Mouse (Mus musculus) gastrocnemius, adult 2 months (tissue): ENCODE results near the gene Trmt112. TPM values are rescaled to one million over a fixed set of nuclear protein-coding genes. Genes with fewer than 3 reads are reported as not detected.
A peak's percentile ranks its signal among the peaks of the same experiment; 100 is the strongest.

ENCODE experiments used
- DNase-seq: peaks from one replicate; pipeline ENCODE4 v3.0.0; 2022
- H3K27ac ChIP-seq: fragments of 200-600 bp; 2 replicates; pipeline ENCODE4 v1.8.1; 2022; ENCODE audit warnings: mild to moderate bottlenecking
- H3K4me3 ChIP-seq: fragments of 200-600 bp; 2 replicates; pipeline ENCODE4 v1.8.1; 2022; ENCODE audit warnings: mild to moderate bottlenecking, moderate library complexity
- CTCF ChIP-seq: fragments of 200-600 bp; IDR thresholded peaks from 2 replicates; pipeline ENCODE4 v1.8.1; 2022; ENCODE audit warnings: antibody characterized with exemption, mild to moderate bottlenecking, moderate library complexity
- intact Hi-C: fragments of 180-260 bp; cut with DNase I; formaldehyde crosslinking; loops from one replicate; pipeline ENCODE4 v1.15.1; 2025
- total RNA-seq, 2 experiments: library from RNA; stranded (reverse); gene quantifications; 2 replicates each; pipeline ENCODE4 v1.2.3; 2021

Trmt112 gene
- total RNA-seq, 2 experiments from 2014 or later: 32.7 to 41.3 TPM

DNA sequence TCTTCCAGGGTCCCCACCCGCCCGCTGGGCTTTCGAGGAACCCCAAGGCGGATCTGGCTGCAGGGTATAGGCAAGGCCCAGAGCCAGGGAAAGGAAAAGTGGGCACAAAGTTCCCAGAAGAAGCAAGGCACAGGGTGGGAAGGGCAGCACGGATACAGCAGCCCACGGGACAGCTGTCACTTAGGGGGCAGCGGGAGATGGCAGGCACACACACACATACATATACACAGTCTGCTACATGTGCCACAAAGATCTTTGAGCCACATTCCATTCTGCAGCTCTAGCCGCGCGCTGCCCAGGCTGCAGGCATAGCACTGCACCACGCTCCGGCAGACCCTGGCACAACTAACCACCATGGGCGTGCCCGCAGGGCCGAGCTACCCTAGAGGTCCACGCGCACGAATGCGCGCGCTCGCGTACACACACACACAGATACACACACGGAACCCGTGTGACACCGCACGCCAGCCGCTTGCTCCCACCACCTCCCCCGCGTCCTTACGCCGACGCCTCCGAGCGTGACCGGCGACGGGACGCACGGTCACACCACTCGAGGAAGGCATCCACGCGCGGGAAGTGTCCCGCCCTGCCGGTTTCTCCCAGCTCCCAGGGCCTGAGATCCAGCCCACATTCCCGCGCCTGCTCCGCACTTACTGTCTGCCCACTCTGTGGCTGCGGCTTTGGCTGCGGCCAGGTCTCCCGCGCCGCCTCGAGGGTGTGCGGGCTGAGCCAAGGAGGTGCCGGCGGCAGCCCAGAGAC is 24.1 kb downstream of the Trmt112 start:
- H3K4me3 ChIP-seq: peak overlapping the region; percentile 72
- no peak for TF ChIP-seq CTCF
- intact Hi-C loops: no loop called here
- H3K27ac ChIP-seq: no peak overlapping the region
- peak; percentile 52 for DNase-seq

DNA sequence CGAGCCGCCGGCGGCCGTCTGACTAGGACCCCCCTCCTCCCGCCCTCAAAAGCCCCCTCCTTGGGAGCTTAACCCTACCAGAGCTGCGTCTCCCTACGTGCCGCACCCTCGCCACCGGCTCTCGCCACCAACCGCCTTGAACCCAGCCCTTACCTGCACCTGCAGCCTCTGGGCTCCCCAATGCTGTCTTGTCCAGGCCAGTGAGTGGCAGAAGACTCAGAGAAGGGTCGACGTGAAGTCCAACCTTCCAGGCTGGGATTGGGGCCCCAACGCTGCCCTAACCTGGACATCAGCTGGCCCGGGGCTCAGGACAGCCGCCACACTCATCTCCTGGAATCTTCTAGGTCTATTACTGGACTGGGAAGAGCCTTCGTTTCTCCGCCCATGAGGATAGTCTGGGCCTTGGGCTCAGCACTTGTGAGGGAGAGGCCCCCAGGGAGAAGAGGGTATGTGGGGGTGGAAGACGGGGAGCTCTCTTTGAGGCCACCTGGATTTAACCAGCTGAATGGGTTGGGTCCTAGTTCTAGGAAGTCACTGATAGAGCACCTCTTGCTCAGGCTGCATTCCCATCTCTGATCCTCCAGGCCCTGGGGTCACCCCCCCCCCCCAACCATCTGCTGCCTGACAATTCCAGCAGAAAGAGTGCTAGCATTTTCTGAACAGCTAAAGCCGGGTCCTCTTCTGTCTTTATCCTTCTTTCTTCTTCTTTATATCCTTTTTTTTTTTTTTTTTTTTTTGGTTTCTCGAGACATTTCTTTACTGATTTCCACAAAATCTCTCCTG is 24.9 kb downstream of the Trmt112 start, which contains the start of gene Kcnk4:
Gene Kcnk4, minus strand, starts transcription at position 321 of the 783 bp plus-strand sequence.
- H3K4me3 ChIP-seq: peak within 1 kb of the TSS; percentile 72
- TF ChIP-seq CTCF: no peak
- no peak for DNase-seq
- intact Hi-C loops: no loop called here
- H3K27ac ChIP-seq: no peak within 1 kb of the TSS

DNA sequence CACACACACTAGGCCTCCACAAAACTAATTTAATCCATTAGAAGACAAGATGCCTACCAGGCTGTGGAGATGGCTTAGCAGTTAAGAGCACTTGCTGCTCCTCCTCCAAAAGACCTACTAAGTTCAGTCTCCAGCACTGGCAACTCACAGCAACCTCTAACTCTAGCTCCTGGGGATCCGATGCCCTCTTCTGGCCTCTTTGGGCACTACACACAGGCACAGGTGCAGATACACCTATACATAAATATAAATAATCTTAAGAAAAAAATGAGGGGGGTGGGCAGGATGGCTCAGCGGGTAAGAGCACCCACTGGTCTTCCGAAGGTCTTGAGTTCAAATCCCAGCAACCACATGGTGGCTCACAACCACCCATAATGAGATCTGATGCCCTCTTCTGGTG is 26.8 kb downstream of the Trmt112 start:
- Histone ChIP-seq H3K27ac (no peak overlapping the region), H3K4me3 (no peak overlapping the region)
- intact Hi-C loops: no loop called here
- DNase-seq: no peak
- peak; percentile 51 for TF ChIP-seq CTCF

DNA sequence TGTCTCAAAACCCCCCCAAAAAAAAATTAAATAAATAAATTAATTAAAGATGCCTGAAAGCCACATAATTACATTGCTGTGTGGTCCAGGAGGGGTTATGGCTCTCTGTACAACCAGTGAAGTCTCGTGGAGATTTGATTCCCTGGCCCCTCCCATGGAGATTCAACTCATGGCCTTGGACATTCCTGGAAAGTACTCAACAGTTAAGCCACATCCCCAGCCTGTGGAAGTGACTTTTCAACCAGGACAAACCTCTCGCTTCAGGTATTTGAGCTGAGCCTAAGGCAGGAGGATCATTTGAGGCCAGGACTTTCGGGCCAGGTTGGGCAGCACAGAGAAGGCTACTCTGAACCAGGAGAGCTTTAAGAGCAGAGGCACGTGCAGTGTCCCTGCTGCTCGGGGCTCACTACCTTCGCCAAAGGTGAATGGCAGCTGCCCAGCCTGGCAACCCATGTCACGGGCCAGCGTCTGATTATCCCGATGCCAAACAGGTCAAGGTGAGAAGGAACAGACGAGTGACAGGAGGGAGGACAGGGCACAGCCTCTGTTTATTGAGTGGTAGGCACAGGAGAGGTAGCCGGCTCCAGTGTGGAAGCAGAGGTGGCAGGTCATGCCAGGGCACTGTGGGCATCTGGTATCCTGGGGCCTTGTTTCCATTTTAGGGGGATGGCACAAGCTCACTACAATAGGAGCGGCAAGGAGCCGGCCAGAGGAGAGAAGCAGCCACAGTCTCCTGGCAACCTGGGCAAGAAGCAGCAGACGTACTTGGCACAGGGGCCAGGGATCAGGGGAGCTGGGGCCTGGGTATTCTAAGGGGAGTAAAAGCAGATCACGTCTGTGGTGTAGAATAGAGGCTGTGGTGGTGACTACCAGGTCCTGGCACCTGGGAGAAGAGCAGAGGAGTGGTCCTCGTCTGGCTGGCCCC is 28.3 kb downstream of the Trmt112 start:
- Histone ChIP-seq H3K4me3 (no peak overlapping the region), H3K27ac (peak overlapping the region; percentile 48)
- intact Hi-C loops: no loop called here
- DNase-seq: peak; percentile 41
- TF ChIP-seq CTCF: no peak

DNA sequence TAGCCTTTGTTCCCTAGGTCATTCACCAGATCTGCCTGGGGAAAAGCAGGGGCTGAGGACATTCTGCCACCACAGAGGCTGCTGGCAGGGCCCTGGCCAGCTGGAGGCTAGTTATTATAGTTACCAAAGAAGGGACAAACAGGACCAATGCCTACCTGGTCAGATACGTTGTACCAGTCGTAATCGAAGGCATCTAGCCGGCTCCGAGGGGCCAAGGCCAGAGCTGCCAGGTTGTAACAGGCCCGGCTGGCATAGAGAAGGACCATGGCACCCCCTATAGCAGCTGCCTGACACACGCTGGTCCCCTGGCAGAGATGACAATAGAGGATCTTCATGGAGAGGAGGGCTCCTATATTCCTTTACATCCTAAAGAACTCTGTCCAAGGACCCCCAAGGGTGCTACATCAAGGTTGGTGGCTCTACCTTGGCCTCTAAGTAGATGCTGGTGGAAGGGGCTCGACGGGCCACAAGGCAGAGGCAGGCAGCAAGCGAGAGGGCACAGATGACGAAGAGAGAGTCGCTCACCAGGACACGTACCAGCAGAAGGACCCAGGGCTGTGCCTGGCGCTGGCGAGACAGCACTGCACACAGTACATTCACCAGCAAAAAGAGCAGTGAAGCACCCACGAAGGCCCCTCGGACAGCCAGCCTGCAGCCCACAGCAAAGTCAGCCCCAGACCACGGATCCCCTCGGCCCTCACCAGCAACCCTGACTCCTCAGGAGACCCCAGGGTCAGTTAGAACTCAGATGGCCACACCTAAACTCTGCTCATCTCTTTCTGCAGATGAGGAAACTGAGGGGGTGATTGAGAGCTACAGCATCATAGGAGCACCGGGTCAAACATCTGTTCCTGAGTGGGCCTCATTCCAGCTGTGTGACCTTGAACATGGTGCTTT is 29.9 kb downstream of the Trmt112 start:
- Histone ChIP-seq H3K4me3 (no peak overlapping the region), H3K27ac (no peak overlapping the region)
- intact Hi-C loops: no loop called here
- no peak for DNase-seq
- no peak for TF ChIP-seq CTCF

DNA sequence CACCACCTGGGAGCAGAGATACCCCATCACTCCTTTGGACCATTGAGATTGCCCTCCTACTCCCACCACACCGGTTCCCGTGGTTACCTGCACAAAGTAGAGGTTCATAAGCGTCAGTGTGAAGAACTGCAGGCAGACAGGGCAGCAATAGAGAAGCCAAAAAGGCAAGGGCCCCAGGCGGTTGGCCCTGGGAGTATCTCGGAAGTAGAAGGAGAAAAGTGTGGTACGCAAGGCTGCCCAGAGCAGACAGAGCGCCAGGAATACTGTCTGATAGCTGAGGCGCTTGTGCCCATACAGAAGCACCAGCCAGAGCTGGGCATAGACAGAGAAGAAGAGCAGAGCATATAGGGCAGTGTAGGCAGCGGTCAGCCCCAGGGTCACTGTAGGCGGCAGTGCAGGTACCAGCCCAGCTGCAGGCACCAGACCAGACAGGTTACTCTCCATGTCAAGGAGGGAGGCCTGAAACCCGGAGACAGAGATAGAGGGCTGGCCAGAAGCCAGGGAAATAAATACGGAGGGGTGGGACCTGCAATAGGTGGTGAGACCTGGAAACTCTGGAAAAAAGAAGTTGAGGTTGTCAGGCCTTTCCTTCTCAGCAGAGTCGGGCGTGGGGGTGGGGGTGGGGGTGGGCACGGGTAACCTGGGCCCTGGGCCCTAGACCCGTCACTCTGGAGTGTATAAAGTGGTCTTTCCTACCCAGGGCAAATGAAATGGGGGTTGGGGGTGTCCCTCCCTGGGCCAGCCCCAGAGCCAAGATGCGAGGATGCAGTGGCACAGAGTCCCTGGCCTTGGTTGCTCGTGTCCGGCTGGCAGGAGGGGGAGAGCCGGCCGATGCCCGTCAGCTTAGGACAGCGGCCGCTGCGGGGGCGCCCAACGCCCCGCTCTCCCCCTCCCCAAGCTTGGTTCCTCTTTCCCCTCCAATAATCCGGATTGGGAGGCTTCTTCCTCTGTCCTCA is 31.2 kb downstream of the Trmt112 start:
- intact Hi-C loops: no loop called here
- DNase-seq: no peak
- no peak for TF ChIP-seq CTCF
- H3K27ac ChIP-seq: peak overlapping the region; percentile 95
- H3K4me3 ChIP-seq: peak overlapping the region; percentile 93

DNA sequence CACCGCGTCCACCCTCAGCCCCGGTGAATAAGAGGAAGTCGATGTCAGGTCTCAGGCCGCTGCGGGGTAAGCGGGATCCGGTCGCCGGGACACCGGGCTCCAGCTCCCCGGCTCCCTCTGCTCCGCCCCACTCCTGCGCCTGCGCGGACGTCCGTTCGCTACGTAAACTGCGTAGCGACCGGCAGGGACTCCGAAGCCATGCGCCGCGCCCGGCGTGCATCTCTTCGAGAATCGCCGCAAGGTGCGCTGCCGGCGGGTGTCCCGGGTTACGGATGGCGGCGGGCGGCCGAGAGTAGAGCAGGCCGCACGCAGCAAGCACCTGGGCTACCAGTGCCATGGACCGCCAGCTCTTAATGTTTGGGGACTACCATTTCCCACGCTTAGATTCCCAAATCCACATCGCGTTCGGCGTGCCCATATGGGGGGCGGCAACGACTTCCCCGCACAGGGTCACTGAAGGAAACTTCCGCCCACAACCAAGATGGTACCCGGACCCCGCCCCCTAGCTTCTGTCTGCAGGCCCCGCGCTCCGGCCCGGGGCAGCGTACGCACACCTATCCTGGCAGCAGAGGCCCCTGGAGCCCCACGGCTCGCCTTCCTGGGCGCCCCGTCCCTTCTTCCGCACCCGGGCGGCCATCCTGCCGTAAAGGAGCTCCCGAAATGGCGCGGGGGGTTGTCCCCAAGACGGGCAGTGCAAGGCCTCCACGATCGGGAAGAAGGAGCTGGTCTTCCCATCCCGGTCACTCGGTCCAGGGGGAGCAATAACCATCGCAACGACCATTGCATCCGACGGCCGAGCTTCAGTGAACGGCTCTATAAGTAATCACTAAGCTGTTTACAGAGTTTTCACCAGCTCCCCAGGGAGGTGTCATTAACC is 32.1 kb downstream of the Trmt112 start, which contains the start of gene Bad:
Gene Bad, plus strand, starts transcription at position 490 of the 877 bp plus-strand sequence.
- peak; percentile 96 for DNase-seq
- intact Hi-C loops: loop anchor here (1.0 kb wide), 1 partner anchor 10 kb away; no protein-coding TSS in a partner anchor

DNA sequence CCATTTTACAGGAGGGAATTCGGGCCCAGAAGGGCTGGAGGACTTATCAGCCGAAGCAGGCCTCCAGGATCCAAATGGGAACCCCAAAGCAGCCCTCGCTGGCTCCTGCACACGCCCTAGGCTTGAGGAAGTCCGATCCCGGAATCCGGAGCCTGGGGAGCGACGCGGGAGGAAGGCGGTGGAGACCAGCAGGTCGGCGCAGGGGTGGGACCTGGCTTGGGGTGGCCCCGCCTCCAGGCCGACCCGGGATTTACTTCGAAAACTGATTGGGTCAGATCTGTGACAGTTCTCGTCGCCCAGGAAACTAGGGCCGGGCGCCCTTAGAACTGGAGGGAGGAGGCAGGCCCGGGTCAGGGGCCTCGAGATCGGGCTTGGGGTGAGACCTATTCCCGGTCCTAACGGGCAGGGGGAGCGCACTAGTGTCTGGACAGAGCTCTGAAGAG is 32.8 kb downstream of the Trmt112 start, which contains the start of gene Gpr137:
Gene Gpr137, minus strand, starts transcription at position 232 of the 443 bp plus-strand sequence.
- TF ChIP-seq CTCF: no peak
- H3K4me3 ChIP-seq: peak within 1 kb of the TSS; percentile 93
- peak; percentile 98 for DNase-seq
- intact Hi-C loops: loop anchor here (1.0 kb wide), 1 partner anchor 9 kb away; no protein-coding TSS in a partner anchor
- peak within 1 kb of the TSS; percentile 95 for H3K27ac ChIP-seq

More for the DNA sequence above, 32.1 kb downstream of the Trmt112 start, which contains the start of gene Bad:
- peak; percentile 34 for TF ChIP-seq CTCF
- peak within 1 kb of the TSS; percentile 93 for H3K4me3 ChIP-seq
- H3K27ac ChIP-seq: peak within 1 kb of the TSS; percentile 95

DNA sequence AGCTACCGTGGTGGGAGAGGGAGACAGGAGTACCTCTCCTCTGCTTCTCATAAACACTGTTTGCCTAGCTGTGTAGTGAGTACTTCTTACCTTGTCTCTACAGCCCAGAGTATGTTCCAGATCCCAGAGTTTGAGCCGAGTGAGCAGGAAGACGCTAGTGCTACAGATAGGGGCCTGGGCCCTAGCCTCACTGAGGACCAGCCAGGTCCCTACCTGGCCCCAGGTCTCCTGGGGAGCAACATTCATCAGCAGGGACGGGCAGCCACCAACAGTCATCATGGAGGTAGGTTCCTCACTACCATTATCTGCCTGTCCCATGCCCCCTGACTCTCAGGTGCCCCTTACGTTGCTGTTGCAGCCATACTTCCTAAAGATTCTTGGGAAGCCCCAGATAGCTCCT is 33.3 kb downstream of the Trmt112 start:
- intact Hi-C loops: loop anchor here (1.0 kb wide), 1 partner anchor 9 kb away; no protein-coding TSS in a partner anchor
- no peak for TF ChIP-seq CTCF
- peak overlapping the region; percentile 93 for H3K4me3 ChIP-seq
- no peak for DNase-seq
- peak overlapping the region; percentile 95 for H3K27ac ChIP-seq
